Mouse (Mus musculus) heart, postnatal 0 days (tissue): Measurements from ENCODE around the gene Rabgap1l. TPM values are rescaled to one million over a fixed set of nuclear protein-coding genes. Genes with fewer than 3 reads are reported as not detected.
"Not testable (repeated sequence)": the region's sequence is repeated elsewhere in the genome, so short reads cannot be mapped to it uniquely, and the experiment has no call there.

ENCODE experiments used
- ATAC-seq: fragments of 200-750 bp; cut with Nextera tagmentation; 2 replicates; pipeline ENCODE4 v1.8.0; 2017; ENCODE audit warnings: low read depth, moderate number of reproducible peaks, moderate library complexity; ENCODE audit not compliant: insufficient read depth
- DNase-seq: peaks from one replicate; pipeline ENCODE4 v3.0.0-alpha.2; 2016; ENCODE audit warnings: low spot score
- H3K27ac ChIP-seq: fragments of 300-500 bp; sonication (generic); 2 replicates; pipeline ENCODE4 v1.5.1; 2014; ENCODE audit warnings: low read depth, mild to moderate bottlenecking
- H3K27me3 ChIP-seq: fragments of 300-500 bp; sonication (generic); 2 replicates; pipeline ENCODE4 v1.6.1; 2014; ENCODE audit warnings: low read length, mixed read lengths; ENCODE audit not compliant: control insufficient read depth, insufficient read depth
- H3K36me3 ChIP-seq: fragments of 300-500 bp; sonication (generic); replicated peaks from 2 replicates; pipeline ENCODE4 v1.6.1; 2014; ENCODE audit warnings: low read length, mixed read lengths; ENCODE audit not compliant: control insufficient read depth, insufficient read depth
- H3K4me1 ChIP-seq: fragments of 300-500 bp; sonication (generic); 2 replicates; pipeline ENCODE4 v1.6.1; 2014; ENCODE audit warnings: antibody characterized with exemption; ENCODE audit not compliant: control insufficient read depth, insufficient read depth
- H3K4me2 ChIP-seq: fragments of 300-500 bp; sonication (generic); 2 replicates; pipeline ENCODE4 v1.6.1; 2014; ENCODE audit warnings: low read depth, mild to moderate bottlenecking, low read length, moderate library complexity
- H3K4me3 ChIP-seq: fragments of 300-500 bp; sonication (generic); 2 replicates; pipeline ENCODE4 v1.5.1; 2014; ENCODE audit warnings: low read depth, low read length
- H3K9ac ChIP-seq: fragments of 300-500 bp; sonication (generic); replicated peaks from 2 replicates; pipeline ENCODE4 v1.6.1; 2014; ENCODE audit warnings: low read depth, low read length, mixed read lengths
- H3K9me3 ChIP-seq: fragments of 300-500 bp; sonication (generic); replicated peaks from 2 replicates; pipeline ENCODE4 v1.6.1; 2016; ENCODE audit warnings: low read length; ENCODE audit not compliant: control insufficient read depth
- CTCF ChIP-seq: IDR thresholded peaks from 2 replicates; pipeline ENCODE4 v1.5.1; 2016; ENCODE audit warnings: antibody characterized with exemption, control low read depth, low read depth
- EP300 ChIP-seq: IDR thresholded peaks from 2 replicates; pipeline ENCODE4 v1.6.1; 2016; ENCODE audit warnings: antibody characterized with exemption, low read depth
- WGBS: fragments of 180-500 bp; shearing (Covaris S2); extraction: QIAGEN DNeasy Blood & Tissue Kit; methylation state at CpG from one replicate; pipeline ENCODE4 v1.1.7; 2014; 5-methylcytosine and 5-hydroxymethylcytosine counted together
- polyA plus RNA-seq: library from polyadenylated mRNA; unstranded; fragments of >200 nt; fragmentation: Nextera tagmentation; extraction: Ambion mirVana; gene quantifications from 2 replicates; pipeline ENCODE4 v1.2.1, GENCODE M21; 2015
- total RNA-seq: library from RNA; depleted of rRNA; stranded (reverse); fragments of >200 nt; gene quantifications from 2 replicates; pipeline ENCODE4 v1.2.3, GENCODE M21; 2014; ENCODE audit warnings: low replicate concordance

Gene Rabgap1l
- total and polyA plus RNA-seq, 2 experiments from 2014 or later = 71.4 to 123 TPM

GRCm38 (mm10) chr1:160606425-160606824 lies 186.6 kb downstream of the Rabgap1l start:
- Histone ChIP-seq H3K4me1 (no peaks in the 10 kb centered on the region), H3K27me3 (no peaks in the 10 kb centered on the region), H3K27ac (no peak overlapping the region), H3K4me3 (no peak overlapping the region), H3K9me3 (no peaks in the 10 kb centered on the region), H3K36me3 (no peaks in the 10 kb centered on the region), H3K4me2 (no peak overlapping the region), H3K9ac (no peak overlapping the region)
- WGBS = 70% methylated on average over 2 of the region's 2 CpGs
- no peak for TF ChIP-seq EP300
- TF ChIP-seq CTCF = no peak
- DNase-seq (no peak), ATAC-seq (no peak)

GRCm38 (mm10) chr1:160603312-160603711 lies 189.7 kb downstream of the Rabgap1l start:
- H3K27me3 ChIP-seq, H3K27ac ChIP-seq, H3K9ac ChIP-seq, DNase-seq, H3K4me3 ChIP-seq, H3K4me2 ChIP-seq, H3K36me3 ChIP-seq, ATAC-seq, H3K4me1 ChIP-seq, H3K9me3 ChIP-seq: not testable (repeated sequence)

- H3K4me2 ChIP-seq = no peak overlapping the region
- H3K36me3 ChIP-seq = no peaks in the 10 kb centered on the region
- H3K9ac ChIP-seq = no peak overlapping the region
- no peaks in the 10 kb centered on the region for H3K4me1 ChIP-seq
- no peaks in the 10 kb centered on the region for H3K9me3 ChIP-seq
- ATAC-seq (no peak), DNase-seq (no peak)
- H3K4me3 ChIP-seq = no peak overlapping the region
- no peak for TF ChIP-seq EP300
- TF ChIP-seq CTCF = no peak
- WGBS = 76% methylated on average over 1 of the region's 1 CpGs
- H3K27ac ChIP-seq = no peak overlapping the region
- H3K27me3 ChIP-seq = no peaks in the 10 kb centered on the region
Observed at GRCm38 (mm10) chr1:160597369-160597768, 195.6 kb downstream of the Rabgap1l start.

GRCm38 (mm10) chr1:160596948-160597270 lies 196.1 kb downstream of the Rabgap1l start:
- no peaks in the 10 kb centered on the region for H3K4me1 ChIP-seq
- H3K4me3 ChIP-seq = no peak overlapping the region
- no peaks in the 10 kb centered on the region for H3K36me3 ChIP-seq
- H3K9ac ChIP-seq = no peak overlapping the region
- no peaks in the 10 kb centered on the region for H3K27me3 ChIP-seq
- H3K9me3 ChIP-seq = no peaks in the 10 kb centered on the region
- TF ChIP-seq EP300 = no peak
- no peak for TF ChIP-seq CTCF
- WGBS = 70% methylated on average over 3 of the region's 3 CpGs
- DNase-seq (no peak), ATAC-seq (no peak)
- H3K4me2 ChIP-seq = no peak overlapping the region
- H3K27ac ChIP-seq = no peak overlapping the region

- DNase-seq (no peak), ATAC-seq (no peak)
- no peaks in the 10 kb centered on the region for H3K4me1 ChIP-seq
- no peaks in the 10 kb centered on the region for H3K36me3 ChIP-seq
- no peaks in the 10 kb centered on the region for H3K9me3 ChIP-seq
- no peak overlapping the region for H3K4me3 ChIP-seq
- TF ChIP-seq EP300 = no peak
- TF ChIP-seq CTCF = no peak
- no peak overlapping the region for H3K27ac ChIP-seq
- H3K27me3 ChIP-seq = no peaks in the 10 kb centered on the region
- H3K9ac ChIP-seq = no peak overlapping the region
- no peak overlapping the region for H3K4me2 ChIP-seq
Observed at GRCm38 (mm10) chr1:160596252-160596947, 196.6 kb downstream of the Rabgap1l start.

- no peak overlapping the region for H3K27ac ChIP-seq
- 71% methylated on average over 1 of the region's 1 CpGs for WGBS
- no peak overlapping the region for H3K9ac ChIP-seq
- no peaks in the 10 kb centered on the region for H3K36me3 ChIP-seq
- no peaks in the 10 kb centered on the region for H3K4me1 ChIP-seq
- ATAC-seq (no peak), DNase-seq (no peak)
- H3K4me3 ChIP-seq = no peak overlapping the region
- no peaks in the 10 kb centered on the region for H3K9me3 ChIP-seq
- TF ChIP-seq EP300 (no peak), CTCF (no peak)
- H3K27me3 ChIP-seq = no peaks in the 10 kb centered on the region
- no peak overlapping the region for H3K4me2 ChIP-seq
Observed at GRCm38 (mm10) chr1:160594576-160594975, 198.4 kb downstream of the Rabgap1l start.
